Mouse (Mus musculus) intestine, embryonic 16.5 days (tissue): Measurements from ENCODE around the gene Gm49354. TPM values are rescaled to one million over a fixed set of nuclear protein-coding genes. Genes with fewer than 3 reads are reported as not detected.
"Not testable (repeated sequence)": the region's sequence is repeated elsewhere in the genome, so short reads cannot be mapped to it uniquely, and the experiment has no call there.

ENCODE experiments used
- ATAC-seq: fragments of 200-750 bp; cut with Nextera tagmentation; 2 replicates; pipeline ENCODE4 v1.8.0; 2017; ENCODE audit warnings: moderate TSS enrichment, moderate library complexity
- H3K27ac ChIP-seq: fragments of 300-500 bp; sonication (generic); 2 replicates; pipeline ENCODE4 v1.5.1; 2014; ENCODE audit warnings: mild to moderate bottlenecking, low read length
- H3K27me3 ChIP-seq: fragments of 300-500 bp; sonication (generic); replicated peaks from 2 replicates; pipeline ENCODE4 v1.6.1; 2014; ENCODE audit warnings: low read length, control low read depth, mixed read lengths; ENCODE audit not compliant: control insufficient read depth, insufficient read depth
- H3K36me3 ChIP-seq: fragments of 300-500 bp; sonication (generic); 2 replicates; pipeline ENCODE4 v1.6.1; 2014; ENCODE audit warnings: low read length, control low read depth; ENCODE audit not compliant: control insufficient read depth, insufficient read depth
- H3K4me1 ChIP-seq: fragments of 300-500 bp; sonication (generic); 2 replicates; pipeline ENCODE4 v1.6.1; 2014; ENCODE audit warnings: low read length, control low read depth, mixed read lengths; ENCODE audit not compliant: control insufficient read depth, insufficient read depth
- H3K4me2 ChIP-seq: fragments of 300-500 bp; sonication (generic); 2 replicates; pipeline ENCODE4 v1.6.1; 2014; ENCODE audit warnings: low read depth, low read length, control low read depth
- H3K4me3 ChIP-seq: fragments of 300-500 bp; sonication (generic); 2 replicates; pipeline ENCODE4 v1.5.1; 2014; ENCODE audit warnings: mild to moderate bottlenecking, low read length
- H3K9ac ChIP-seq: fragments of 300-500 bp; sonication (generic); 2 replicates; pipeline ENCODE4 v1.6.1; 2014; ENCODE audit warnings: low read depth, low read length
- H3K9me3 ChIP-seq: fragments of 300-500 bp; sonication (generic); 2 replicates; pipeline ENCODE4 v1.6.1; 2016; ENCODE audit warnings: low read length, control low read depth; ENCODE audit not compliant: control insufficient read depth
- WGBS: fragments of 180-500 bp; shearing (Covaris S2); extraction: QIAGEN DNeasy Blood & Tissue Kit; methylation state at CpG from one replicate; pipeline ENCODE4 v1.1.7; 2014; 5-methylcytosine and 5-hydroxymethylcytosine counted together
- polyA plus RNA-seq: library from polyadenylated mRNA; unstranded; fragments of >200 nt; fragmentation: Nextera tagmentation; extraction: Ambion mirVana; gene quantifications from 2 replicates; pipeline ENCODE4 v1.2.1, GENCODE M21; 2015

Gene Gm49354
- polyA plus RNA-seq, 1 experiment from 2014 or later, result not detected

- no peak overlapping the region for H3K4me2 ChIP-seq
- ATAC-seq, result no peak
- no peak overlapping the region for H3K27ac ChIP-seq
- H3K4me3 ChIP-seq, result no peak overlapping the region
- no peaks in the 10 kb centered on the region for H3K27me3 ChIP-seq
- H3K4me1 ChIP-seq, result peaks cover 6% of the 10 kb centered on the region
- no peak overlapping the region for H3K9ac ChIP-seq
- H3K9me3 ChIP-seq, result no peaks in the 10 kb centered on the region
- 97% methylated on average over 2 of the region's 2 CpGs for WGBS
- H3K36me3 ChIP-seq, result peaks cover 50% of the 10 kb centered on the region
Measured at GRCm38 (mm10) chr13:59800077-59800476, 18.0 kb upstream of the Gm49354 start.

GRCm38 (mm10) chr13:59798306-59798705 is 16.3 kb upstream of the Gm49354 start:
- Histone ChIP-seq H3K4me3 (no peak overlapping the region), H3K4me1 (peaks cover 6% of the 10 kb centered on the region), H3K9me3 (no peaks in the 10 kb centered on the region), H3K27ac (no peak overlapping the region), H3K27me3 (no peaks in the 10 kb centered on the region), H3K4me2 (no peak overlapping the region), H3K36me3 (peaks cover 45% of the 10 kb centered on the region), H3K9ac (no peak overlapping the region)
- WGBS, result 100% methylated on average over 1 of the region's 1 CpGs
- ATAC-seq, result no peak

GRCm38 (mm10) chr13:59796466-59796848 is 14.4 kb upstream of the Gm49354 start:
- 87% methylated on average over 9 of the region's 9 CpGs for WGBS
- no peak overlapping the region for H3K9ac ChIP-seq
- H3K27ac ChIP-seq, result no peak overlapping the region; the same call in 1 of the 2 replicates
- peaks cover 6% of the 10 kb centered on the region for H3K4me1 ChIP-seq
- ATAC-seq, result 0 out of 2 replicates have a peak, but pooled peaks have one; percentile 5
- no peaks in the 10 kb centered on the region for H3K27me3 ChIP-seq
- H3K4me2 ChIP-seq, result no peak overlapping the region
- peaks cover 43% of the 10 kb centered on the region for H3K36me3 ChIP-seq
- no peak overlapping the region for H3K4me3 ChIP-seq
- H3K9me3 ChIP-seq, result no peaks in the 10 kb centered on the region

GRCm38 (mm10) chr13:59795807-59796465 is 13.9 kb upstream of the Gm49354 start:
- 88% methylated on average over 6 of the region's 6 CpGs for WGBS
- H3K27me3 ChIP-seq, result no peaks in the 10 kb centered on the region
- H3K9ac ChIP-seq, result no peak overlapping the region
- H3K4me2 ChIP-seq, result no peak overlapping the region
- H3K9me3 ChIP-seq, result no peaks in the 10 kb centered on the region
- H3K36me3 ChIP-seq, result peaks cover 38% of the 10 kb centered on the region
- H3K4me3 ChIP-seq, result no peak overlapping the region
- peaks cover 6% of the 10 kb centered on the region for H3K4me1 ChIP-seq
- no peak overlapping the region; the same call in 1 of the 2 replicates for H3K27ac ChIP-seq
- peak; percentile 93 for ATAC-seq

- 91% methylated on average over 1 of the region's 1 CpGs for WGBS
- H3K9me3 ChIP-seq, result no peaks in the 10 kb centered on the region
- no peak for ATAC-seq
Measured at GRCm38 (mm10) chr13:59794786-59795185, 12.7 kb upstream of the Gm49354 start.

GRCm38 (mm10) chr13:59779744-59780264 is 2.2 kb downstream of the Gm49354 start:
- H3K9ac ChIP-seq, H3K9me3 ChIP-seq, H3K4me2 ChIP-seq, H3K27ac ChIP-seq, H3K4me1 ChIP-seq, H3K4me3 ChIP-seq, ATAC-seq, H3K27me3 ChIP-seq: not testable (repeated sequence)
- H3K36me3 ChIP-seq, result peaks cover 39% of the 10 kb centered on the region
- 96% methylated on average over 1 of the region's 1 CpGs for WGBS

More at GRCm38 (mm10) chr13:59794786-59795185, 12.7 kb upstream of the Gm49354 start:
- no peaks in the 10 kb centered on the region for H3K27me3 ChIP-seq
- H3K4me1 ChIP-seq, result peaks cover 6% of the 10 kb centered on the region
- H3K4me2 ChIP-seq, result no peak overlapping the region
- H3K9ac ChIP-seq, result no peak overlapping the region
- H3K36me3 ChIP-seq, result peaks cover 30% of the 10 kb centered on the region
- no peak overlapping the region for H3K4me3 ChIP-seq
- H3K27ac ChIP-seq, result no peak overlapping the region

- 88% methylated on average over 4 of the region's 4 CpGs for whole genome bisulfite sequencing
- Histone ChIP-seq H3K27ac (no peak overlapping the region), H3K4me3 (no peak overlapping the region), H3K9ac (no peak overlapping the region), H3K4me2 (no peak overlapping the region), H3K9me3 (no peaks in the 10 kb centered on the region), H3K4me1 (no peaks in the 10 kb centered on the region), H3K27me3 (no peaks in the 10 kb centered on the region), H3K36me3 (peaks cover 36% of the 10 kb centered on the region)
- no peak for ATAC-seq
Measured at GRCm38 (mm10) chr13:59779213-59779612, 2.8 kb downstream of the Gm49354 start.

GRCm38 (mm10) chr13:59775168-59775567 is 6.9 kb downstream of the Gm49354 start:
- Histone ChIP-seq H3K27ac (no peak overlapping the region), H3K4me3 (no peak overlapping the region), H3K9me3 (no peaks in the 10 kb centered on the region), H3K4me1 (peaks cover 17% of the 10 kb centered on the region), H3K27me3 (no peaks in the 10 kb centered on the region), H3K36me3 (peaks cover 12% of the 10 kb centered on the region), H3K9ac (no peak overlapping the region), H3K4me2 (no peak overlapping the region)
- 81% methylated on average over 3 of the region's 3 CpGs for WGBS
- peak; percentile 5; the same call in 1 of the 2 replicates for ATAC-seq

GRCm38 (mm10) chr13:59771257-59771656 is 10.8 kb downstream of the Gm49354 start:
- no peaks in the 10 kb centered on the region for H3K9me3 ChIP-seq
- peaks cover 42% of the 10 kb centered on the region for H3K4me1 ChIP-seq
- H3K4me3 ChIP-seq, result no peak overlapping the region
- peak overlapping the region; percentile 23; the same call in 1 of the 2 replicates for H3K9ac ChIP-seq
- peak overlapping the region; percentile 99 for H3K27ac ChIP-seq
- ATAC-seq, result 0 out of 2 replicates have a peak, but pooled peaks have one; percentile 10
- no peaks in the 10 kb centered on the region; the same call in 1 of the 2 replicates for H3K36me3 ChIP-seq
- H3K27me3 ChIP-seq, result no peaks in the 10 kb centered on the region
- WGBS, result 24% methylated on average over 9 of the region's 9 CpGs
- H3K4me2 ChIP-seq, result no peak overlapping the region
